In the genomic region with DNA sequence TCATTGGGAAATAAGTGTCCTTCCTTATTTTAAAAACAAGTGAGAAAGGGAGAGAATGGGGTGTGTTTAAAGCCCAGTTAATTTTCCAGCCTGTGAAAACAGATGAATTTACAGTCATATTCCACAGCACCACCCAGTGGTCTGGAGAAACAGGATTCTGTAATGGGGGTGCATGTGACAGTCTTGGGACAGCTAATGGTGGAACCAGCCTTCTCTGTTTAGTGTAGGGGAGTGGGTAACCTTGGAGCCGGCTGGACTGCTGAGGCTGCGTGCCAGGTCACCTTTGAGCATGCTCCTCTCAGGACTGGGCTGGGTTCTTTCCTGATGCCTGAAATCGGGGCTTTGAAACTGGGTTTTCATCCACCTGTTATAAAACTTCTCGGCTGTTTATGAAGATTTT, we compare ENCODE assay signal across 12 mouse cellular contexts. TPM values are rescaled to one million over a fixed set of nuclear protein-coding genes. Genes with fewer than 3 reads are reported as not detected.
DNase-seq lines count a peak whose midpoint lies in the region; ATAC-seq lines count a peak whose summit lies in the region.
"Had no signal": no experiment of that assay in that cellular context is flagged by ENCODE, and none has a peak within 500 bp of the region (broad histone marks: within the 10 kb centered on the region; RNA-seq: fewer than 3 reads in every experiment).

No protein-coding gene starts in this region.

- H3K36me3 ChIP-seq in forebrain, embryonic 14.5 days (ENCODE audit: control insufficient read depth, insufficient read depth, low read length) = no peaks in the 10 kb centered on the region
- H3K36me3 ChIP-seq in forebrain, embryonic 11.5 days (ENCODE audit: control insufficient read depth, insufficient read depth, low read length) = no peaks in the 10 kb centered on the region
- H3K36me3 ChIP-seq: liver, embryonic 15.5 days; midbrain, embryonic 15.5 days had no signal

- WGBS in forebrain, embryonic 14.5 days = 82% methylated on average over 4 of the region's 4 CpGs
- WGBS in forebrain, embryonic 11.5 days = 84% methylated on average over 4 of the region's 4 CpGs

- H3K9ac ChIP-seq in forebrain, embryonic 14.5 days (ENCODE audit: low read length) = no peak overlapping the region
- no peak overlapping the region for H3K9ac ChIP-seq in forebrain, embryonic 11.5 days (ENCODE audit: low read length)
- H3K9ac ChIP-seq: liver, embryonic 15.5 days; midbrain, embryonic 15.5 days had no signal

- DNase-seq in forebrain, embryonic 14.5 days (ENCODE audit: low spot score) = peak; percentile 12
- no peak for DNase-seq in forebrain, embryonic 11.5 days (ENCODE audit: low spot score)
- DNase-seq in kidney, postnatal 10 days = peak; percentile 59
- no peak for DNase-seq in kidney, adult 8-10 months
- DNase-seq in ovary, postnatal 36 days (ENCODE audit: low spot score) = peak; percentile 18
- DNase-seq in ovary, adult 18-20 months (ENCODE audit: low spot score) = no peak
- no peak for DNase-seq in urinary bladder, postnatal 10 days (ENCODE audit: low spot score)
- DNase-seq: cerebellum, postnatal 36 days; spleen, adult 18-20 months had no signal

- H3K27me3 ChIP-seq in forebrain, embryonic 14.5 days (replicated peaks; ENCODE audit: control insufficient read depth, insufficient read depth, low read length) = no peaks in the 10 kb centered on the region
- H3K27me3 ChIP-seq in forebrain, embryonic 11.5 days (ENCODE audit: control insufficient read depth, insufficient read depth, low read length) = no peaks in the 10 kb centered on the region
- H3K27me3 ChIP-seq: liver, embryonic 15.5 days; midbrain, embryonic 15.5 days had no signal

- H3K4me2 ChIP-seq in forebrain, embryonic 14.5 days (ENCODE audit: low read length) = no peak overlapping the region
- no peak overlapping the region for H3K4me2 ChIP-seq in forebrain, embryonic 11.5 days (ENCODE audit: low read depth, low read length, severe bottlenecking)
- H3K4me2 ChIP-seq: liver, embryonic 15.5 days; midbrain, embryonic 15.5 days had no signal

- H3K9me3 ChIP-seq in forebrain, embryonic 14.5 days (replicated peaks; ENCODE audit: control insufficient read depth, low read length) = no peaks in the 10 kb centered on the region
- no peaks in the 10 kb centered on the region for H3K9me3 ChIP-seq in forebrain, embryonic 11.5 days (ENCODE audit: control insufficient read depth, low read length)
- H3K9me3 ChIP-seq: liver, embryonic 15.5 days; midbrain, embryonic 15.5 days had no signal

- no peaks in the 10 kb centered on the region for H3K4me1 ChIP-seq in forebrain, embryonic 14.5 days (ENCODE audit: control insufficient read depth, insufficient read depth, low read length)
- no peaks in the 10 kb centered on the region for H3K4me1 ChIP-seq in forebrain, embryonic 11.5 days (replicated peaks; ENCODE audit: control insufficient read depth, insufficient read depth, low read length)
- H3K4me1 ChIP-seq: liver, embryonic 15.5 days; midbrain, embryonic 15.5 days had no signal

- no peak overlapping the region for H3K4me3 ChIP-seq in forebrain, embryonic 14.5 days (ENCODE audit: low read depth, low read length)
- no peak overlapping the region for H3K4me3 ChIP-seq in forebrain, embryonic 11.5 days (ENCODE audit: low read depth, low read length)
- H3K4me3 ChIP-seq: liver, embryonic 15.5 days; midbrain, embryonic 15.5 days had no signal

- H3K27ac ChIP-seq in forebrain, embryonic 14.5 days (ENCODE audit: low read depth, low read length) = no peak overlapping the region
- no peak overlapping the region for H3K27ac ChIP-seq in forebrain, embryonic 11.5 days (ENCODE audit: low read depth, low read length)
- H3K27ac ChIP-seq: liver, embryonic 15.5 days; midbrain, embryonic 15.5 days had no signal

- ATAC-seq in forebrain, embryonic 14.5 days = no peak
- no peak for ATAC-seq in forebrain, embryonic 11.5 days (replicated peaks; ENCODE audit: low FRiP score)
- ATAC-seq in frontal cortex, adult (ENCODE audit: low TSS enrichment) = no peak
- ATAC-seq: midbrain, embryonic 15.5 days had no signal

RNA-seq across cellular contexts. Expression of a gene that starts 34.9 kb away (rescaled TPM):
- polyA plus RNA-seq in forebrain, embryonic 14.5 days (2014; fragmentation: Nextera tagmentation; extraction: Ambion mirVana) = 0.25 and 0.30 TPM in 2 replicates
- polyA plus RNA-seq in forebrain, embryonic 11.5 days (2014; fragmentation: Nextera tagmentation; extraction: Ambion mirVana) = 0.33 and 0.44 TPM in 2 replicates
- polyA plus RNA-seq: liver, embryonic 15.5 days had no signal

Comparison
In these comparisons a context has a peak if more than half of its experiments do, and no peak if none do; other contexts are left out.
1. DNase-seq: peak in forebrain, embryonic 14.5 days (single experiment), kidney, postnatal 10 days (single experiment) and ovary, postnatal 36 days (single experiment); none in forebrain, embryonic 11.5 days (single experiment), kidney, adult 8-10 months (0 of 2), ovary, adult 18-20 months (single experiment) and urinary bladder, postnatal 10 days (single experiment).